Mouse (Mus musculus) liver, embryonic 12.5 days (tissue): ENCODE measurements around the gene Map4. TPM values are rescaled to one million over a fixed set of nuclear protein-coding genes. Genes with fewer than 3 reads are reported as not detected.
A peak's percentile ranks its signal among the peaks of the same experiment; 100 is the strongest.
"Not testable (repeated sequence)": the region's sequence is repeated elsewhere in the genome, so short reads cannot be mapped to it uniquely, and the experiment has no call there.

Experiments
- ATAC-seq: fragments of 200-750 bp; cut with Nextera tagmentation; 2 replicates; pipeline ENCODE4 v1.8.0; 2017; ENCODE audit warnings: moderate number of reproducible peaks, mild to moderate bottlenecking, moderate library complexity
- H3K27ac ChIP-seq: fragments of 300-500 bp; sonication (generic); 2 replicates; pipeline ENCODE4 v1.5.1; 2016; ENCODE audit warnings: mild to moderate bottlenecking
- H3K27me3 ChIP-seq: fragments of 300-500 bp; sonication (generic); replicated peaks from 2 replicates; pipeline ENCODE4 v1.6.1; 2016; ENCODE audit warnings: mild to moderate bottlenecking, moderate library complexity
- H3K36me3 ChIP-seq: fragments of 300-500 bp; sonication (generic); 2 replicates; pipeline ENCODE4 v1.6.1; 2016; ENCODE audit warnings: mild to moderate bottlenecking, moderate library complexity
- H3K4me1 ChIP-seq: fragments of 300-500 bp; sonication (generic); 2 replicates; pipeline ENCODE4 v1.6.1; 2016
- H3K4me2 ChIP-seq: fragments of 300-500 bp; sonication (generic); 2 replicates; pipeline ENCODE4 v1.6.1; 2016; ENCODE audit warnings: mild to moderate bottlenecking, moderate library complexity
- H3K4me3 ChIP-seq: fragments of 300-500 bp; sonication (generic); 2 replicates; pipeline ENCODE4 v1.5.1; 2016; ENCODE audit warnings: mild to moderate bottlenecking, moderate library complexity
- H3K9ac ChIP-seq: fragments of 300-500 bp; sonication (generic); 2 replicates; pipeline ENCODE4 v1.6.1; 2016; ENCODE audit warnings: mild to moderate bottlenecking, moderate library complexity
- H3K9me3 ChIP-seq: fragments of 300-500 bp; sonication (generic); replicated peaks from 2 replicates; pipeline ENCODE4 v1.6.1; 2016; ENCODE audit warnings: mild to moderate bottlenecking, moderate library complexity
- whole genome bisulfite sequencing: fragments of 180-500 bp; shearing (Covaris S2); methylation state at CpG from one replicate; pipeline ENCODE4 v1.1.7; 2016; ENCODE audit not compliant: insufficient replicate concordance; 5-methylcytosine and 5-hydroxymethylcytosine counted together
- microRNA-seq: library from miRNA; unstranded; fragments of <30 nt; microRNA quantifications from one replicate; pipeline ENCODE4, GENCODE M21; 2017
- polyA plus RNA-seq: library from polyadenylated mRNA; unstranded; fragments of >200 nt; fragmentation: Nextera tagmentation; extraction: Ambion mirVana; gene quantifications from 2 replicates; pipeline ENCODE4 v1.2.1, GENCODE M21; 2016

The Map4 gene
- polyA plus RNA-seq, 1 experiment from 2014 or later, result 19.1 TPM

DNA sequence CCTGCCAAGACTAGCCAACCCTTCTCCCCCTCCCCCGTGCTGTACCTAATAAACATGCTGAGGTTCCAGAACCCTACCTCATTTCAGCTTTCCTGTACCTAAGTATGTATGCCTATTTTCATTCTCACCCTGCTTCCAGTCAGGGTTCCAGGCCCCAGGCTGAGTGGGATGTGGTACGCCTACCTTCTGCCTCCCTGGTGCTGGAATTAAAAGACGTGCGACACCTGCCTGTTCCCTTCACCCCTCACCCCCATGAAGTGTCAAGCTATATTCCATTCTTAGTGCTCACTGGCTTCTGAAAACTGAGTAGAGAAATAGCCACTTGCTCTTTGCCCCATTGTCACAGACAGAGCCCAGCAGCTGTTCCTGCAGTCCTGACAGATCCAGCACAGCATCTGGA lies 190.2 kb downstream of the Map4 start:
- Histone ChIP-seq H3K9ac (no peak overlapping the region), H3K36me3 (peaks cover 9% of the 10 kb centered on the region), H3K27me3 (no peaks in the 10 kb centered on the region), H3K4me2 (no peak overlapping the region), H3K4me1 (peaks cover 19% of the 10 kb centered on the region), H3K4me3 (no peak overlapping the region), H3K9me3 (no peaks in the 10 kb centered on the region), H3K27ac (no peak overlapping the region)
- ATAC-seq, result no peak
- 83% methylated on average over 4 of the region's 4 CpGs for WGBS

DNA sequence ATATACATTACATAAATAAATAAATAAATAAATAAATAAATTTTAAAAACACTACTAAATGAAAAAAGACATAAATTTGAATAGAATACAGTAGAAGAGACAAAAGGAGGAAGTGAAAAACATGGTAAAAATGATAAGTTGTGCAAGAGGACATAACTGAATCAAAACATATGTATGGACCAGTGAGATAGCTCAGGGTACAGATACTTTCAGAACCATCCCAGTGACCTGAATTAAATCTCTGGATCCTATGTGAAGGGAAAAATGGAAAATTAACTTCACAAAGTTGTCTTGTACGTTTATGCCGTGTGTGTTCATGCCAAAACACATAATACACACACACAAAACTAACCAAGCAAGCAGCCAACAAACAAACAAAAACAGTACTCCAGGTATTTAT lies 192.1 kb downstream of the Map4 start:
- WGBS, result 53% methylated on average over 2 of the region's 2 CpGs
- no peak overlapping the region for H3K27ac ChIP-seq
- ATAC-seq, result no peak
- H3K4me1 ChIP-seq, result peaks cover 11% of the 10 kb centered on the region
- H3K4me2 ChIP-seq, result no peak overlapping the region
- no peak overlapping the region for H3K9ac ChIP-seq
- H3K4me3 ChIP-seq, result no peak overlapping the region
- peaks cover 9% of the 10 kb centered on the region for H3K36me3 ChIP-seq
- H3K27me3 ChIP-seq, result no peaks in the 10 kb centered on the region
- no peaks in the 10 kb centered on the region for H3K9me3 ChIP-seq

DNA sequence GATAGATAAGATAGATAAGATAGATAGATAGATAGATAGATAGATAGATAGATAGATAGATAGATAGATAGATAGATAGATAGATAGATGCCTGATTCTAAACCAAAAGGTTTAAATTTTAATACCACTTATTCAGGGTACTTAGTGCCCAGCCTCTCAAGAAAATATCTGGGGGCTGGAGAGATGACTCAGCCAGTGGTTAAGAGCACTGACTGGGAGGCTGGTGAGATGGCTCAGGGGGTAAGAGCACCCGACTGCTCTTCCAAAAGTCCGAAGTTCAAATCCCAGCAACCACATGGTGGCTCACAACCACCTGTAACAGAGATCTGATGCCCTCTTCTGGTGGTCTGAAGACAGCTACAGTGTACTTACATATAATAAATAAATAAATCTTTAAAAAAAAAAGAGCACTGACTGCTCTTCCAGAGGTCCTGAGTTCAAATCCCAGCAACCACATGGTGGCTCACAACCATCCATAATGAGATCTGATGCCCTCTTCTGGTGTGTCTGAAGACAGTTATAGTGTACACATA lies 192.8 kb downstream of the Map4 start:
- not testable (repeated sequence) for ATAC-seq, H3K9me3 ChIP-seq, H3K36me3 ChIP-seq, H3K27ac ChIP-seq, H3K27me3 ChIP-seq, H3K4me3 ChIP-seq, H3K4me1 ChIP-seq, H3K9ac ChIP-seq, H3K4me2 ChIP-seq
- 27% methylated on average over 2 of the region's 2 CpGs for WGBS

DNA sequence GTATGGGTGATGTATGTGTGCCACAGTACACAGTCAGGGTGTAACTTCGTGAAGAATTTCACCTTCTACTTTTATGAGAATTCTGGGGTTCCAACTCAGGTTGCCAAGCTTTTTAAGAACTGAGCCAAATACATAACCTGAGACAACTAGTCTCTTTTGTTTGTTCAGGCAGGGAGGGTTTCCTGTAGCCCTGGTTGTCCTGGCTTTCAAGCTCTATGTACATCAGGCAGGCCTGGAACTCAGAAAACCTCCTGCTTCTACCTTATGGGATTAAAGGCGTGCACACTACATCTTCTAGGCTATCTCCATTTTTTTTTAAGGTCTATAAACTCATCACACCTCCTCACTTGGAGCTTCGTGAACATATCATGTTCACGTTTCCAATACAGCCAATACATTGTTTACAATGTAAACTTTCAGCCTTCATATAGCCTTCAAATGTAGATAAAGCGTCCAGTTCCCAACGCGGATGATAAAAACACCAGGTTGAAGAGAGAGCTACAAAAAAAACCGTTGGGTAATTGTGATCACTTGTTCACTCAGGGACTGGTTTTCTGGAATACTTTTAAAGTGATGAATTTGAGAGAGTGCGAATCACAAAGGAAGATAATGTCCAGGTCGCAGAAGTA lies 199.8 kb downstream of the Map4 start:
- Histone ChIP-seq H3K9ac (peak overlapping the region; percentile 90), H3K36me3 (peaks cover 24% of the 10 kb centered on the region), H3K27ac (peak overlapping the region; percentile 99), H3K9me3 (no peaks in the 10 kb centered on the region), H3K4me3 (peak overlapping the region; percentile 85), H3K4me1 (peaks cover 39% of the 10 kb centered on the region), H3K27me3 (no peaks in the 10 kb centered on the region), H3K4me2 (peak overlapping the region; percentile 97)
- WGBS, result 16% methylated on average over 10 of the region's 10 CpGs
- ATAC-seq, result no peak

DNA sequence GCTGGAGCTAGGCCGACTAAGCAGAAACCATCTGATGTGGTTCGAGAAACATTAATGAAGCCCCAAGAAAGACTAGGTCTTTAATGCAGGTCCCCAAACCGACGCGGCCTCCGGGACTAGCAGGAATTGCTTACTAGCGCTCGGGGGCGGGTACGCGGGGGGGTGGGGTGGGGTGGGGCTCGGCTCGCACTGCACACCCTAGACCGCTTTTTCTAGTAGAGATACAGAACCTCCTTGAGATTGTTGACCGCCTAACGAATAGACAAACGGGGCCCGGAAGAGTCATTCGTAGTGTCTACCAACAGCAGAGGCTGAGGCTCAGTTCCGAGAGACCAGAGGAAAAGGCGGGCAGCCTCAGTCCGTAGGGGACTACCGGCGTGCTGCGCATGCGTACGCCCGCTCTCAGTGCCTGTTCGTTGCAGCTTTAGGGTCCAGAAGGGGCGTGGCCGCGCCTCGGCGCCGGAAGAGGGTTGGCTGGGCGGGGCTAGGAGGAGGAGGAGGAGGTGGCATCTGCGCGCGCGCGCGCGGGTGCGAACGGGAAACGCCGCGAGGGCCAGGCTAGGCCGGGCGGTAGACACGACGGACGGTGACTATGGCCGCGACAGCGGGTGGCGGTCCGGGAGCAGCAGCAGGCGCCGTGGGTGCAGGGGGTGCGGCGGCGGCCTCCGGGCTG lies 200.4 kb downstream of the Map4 start:
- under 1% methylated on average over 64 of the region's 64 CpGs for WGBS
- ATAC-seq, result peak; percentile 95

DNA sequence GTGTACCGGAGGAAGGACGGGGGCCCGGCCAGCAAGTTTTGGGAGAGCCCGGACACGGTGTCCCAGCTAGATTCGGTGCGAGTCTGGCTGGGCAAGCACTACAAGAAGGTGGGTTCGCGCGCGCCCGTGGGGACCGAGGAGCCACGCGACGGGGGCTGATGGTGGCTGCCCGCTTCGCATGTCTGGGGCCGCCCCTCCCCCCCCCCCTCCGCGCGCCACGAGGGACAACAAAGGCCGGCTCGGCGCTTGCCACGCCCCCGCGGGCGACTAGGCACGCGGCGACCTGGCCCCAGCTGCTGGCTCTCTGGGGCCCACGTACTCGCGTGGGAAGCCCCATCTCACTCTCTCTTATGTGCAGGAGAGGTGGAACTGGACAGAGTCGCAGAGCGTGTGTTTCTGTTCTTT lies 200.9 kb downstream of the Map4 start:
- H3K4me3 ChIP-seq, result peak overlapping the region; percentile 85
- peak overlapping the region; percentile 99 for H3K27ac ChIP-seq
- no peaks in the 10 kb centered on the region for H3K9me3 ChIP-seq
- ATAC-seq, result peak; percentile 49
- H3K27me3 ChIP-seq, result no peaks in the 10 kb centered on the region
- H3K4me2 ChIP-seq, result peak overlapping the region; percentile 97
- WGBS, result 4% methylated on average over 32 of the region's 38 CpGs
- H3K36me3 ChIP-seq, result peaks cover 36% of the 10 kb centered on the region
- H3K9ac ChIP-seq, result peak overlapping the region; percentile 90
- peaks cover 41% of the 10 kb centered on the region for H3K4me1 ChIP-seq

More for the DNA sequence above, 200.4 kb downstream of the Map4 start:
- H3K4me3 ChIP-seq, result peak overlapping the region; percentile 85
- H3K4me1 ChIP-seq, result peaks cover 39% of the 10 kb centered on the region
- H3K27ac ChIP-seq, result peak overlapping the region; percentile 99
- no peaks in the 10 kb centered on the region for H3K9me3 ChIP-seq
- H3K27me3 ChIP-seq, result no peaks in the 10 kb centered on the region
- H3K4me2 ChIP-seq, result peak overlapping the region; percentile 97
- peak overlapping the region; percentile 90 for H3K9ac ChIP-seq
- peaks cover 30% of the 10 kb centered on the region for H3K36me3 ChIP-seq

DNA sequence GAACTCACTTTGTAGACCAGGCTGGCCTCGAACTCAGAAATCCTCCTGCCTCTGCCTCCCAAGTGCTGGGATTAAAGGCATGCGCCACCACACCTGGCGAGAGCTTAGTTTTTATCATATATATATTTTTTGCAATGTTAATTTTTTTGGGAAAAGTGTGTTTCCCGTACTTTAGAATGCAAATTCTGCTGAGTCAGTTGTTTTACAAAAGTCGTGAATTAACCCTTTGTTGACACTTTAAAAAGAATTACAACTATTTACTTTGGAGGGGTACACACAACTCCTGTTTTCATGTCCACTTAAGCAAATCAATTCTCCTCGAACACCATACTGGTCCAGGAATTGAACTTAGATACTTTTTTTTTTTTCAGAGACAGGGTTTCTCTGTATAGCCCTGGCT lies 201.7 kb downstream of the Map4 start:
- no peaks in the 10 kb centered on the region for H3K27me3 ChIP-seq

More for the DNA sequence above, 201.7 kb downstream of the Map4 start:
- peak overlapping the region; percentile 97 for H3K4me2 ChIP-seq
- peak overlapping the region; percentile 85 for H3K4me3 ChIP-seq
- ATAC-seq, result no peak
- H3K4me1 ChIP-seq, result peaks cover 43% of the 10 kb centered on the region
- no peaks in the 10 kb centered on the region for H3K9me3 ChIP-seq
- WGBS, result 26% methylated on average over 6 of the region's 6 CpGs
- H3K27ac ChIP-seq, result peak overlapping the region; percentile 99; the same call in 1 of the 2 replicates
- peak overlapping the region; percentile 90; the same call in 1 of the 2 replicates for H3K9ac ChIP-seq
- peaks cover 41% of the 10 kb centered on the region for H3K36me3 ChIP-seq

Small RNAs within 50 kb of the gene (microRNA-seq; reads per million reads assigned to microRNA genes)
- gene Mir7089, result not detected

Other genes starting within 250 kb of the Map4 start
- gene Fbxw18, start 228.8 kb upstream of the Map4 start, polyA plus RNA-seq, result 0.08 and 0.13 TPM in 2 replicates
- gene Fbxw26, start 185.4 kb upstream of the Map4 start, polyA plus RNA-seq, result 0.08 TPM in 1 of 2 replicates, not detected in the other
- not detected in 2 replicates for gene Fbxw27, start 140.8 kb upstream of the Map4 start, polyA plus RNA-seq
- gene Spink8, start 119.2 kb upstream of the Map4 start, polyA plus RNA-seq, result not detected in 2 replicates
- gene Nme6, start 98.7 kb upstream of the Map4 start, polyA plus RNA-seq, result 59.0 and 61.2 TPM in 2 replicates
- 25.2 and 31.4 TPM in 2 replicates for gene Camp, start 81.8 kb upstream of the Map4 start, polyA plus RNA-seq
- gene Cdc25a, start 55.9 kb upstream of the Map4 start, polyA plus RNA-seq, result 34.9 and 36.4 TPM in 2 replicates
- gene Smarcc1, start 186.2 kb downstream of the Map4 start, polyA plus RNA-seq, result 69.2 and 71.6 TPM in 2 replicates
- gene Dhx30, start 186.4 kb downstream of the Map4 start, polyA plus RNA-seq, result 65.2 and 68.1 TPM in 2 replicates